Mouse (Mus musculus) testis, adult 2 months (tissue): ENCODE measurements at regions not wholly inside any gene's neighbourhood (a gene's known extent, or its start where the extent isn't known, plus 50 kb on each side); places are given as distances from the start of the nearest gene placed in this dataset.

Source experiments
- H3K27ac ChIP-seq: fragments of 200-500 bp; 2 replicates; pipeline ENCODE4 v1.5.1; 2012; ENCODE audit warnings: low read depth, low read length; ENCODE audit not compliant: control insufficient read depth, insufficient read depth
- H3K27me3 ChIP-seq: fragments of 200-500 bp; 2 replicates; pipeline ENCODE4 v1.6.1; 2012; ENCODE audit warnings: mild to moderate bottlenecking, low read length, moderate library complexity; ENCODE audit not compliant: control insufficient read depth, insufficient read depth
- H3K36me3 ChIP-seq: fragments of 200-500 bp; 2 replicates; pipeline ENCODE4 v1.6.1; 2012; ENCODE audit warnings: mild to moderate bottlenecking, low read length; ENCODE audit not compliant: control insufficient read depth, insufficient read depth
- H3K4me1 ChIP-seq: fragments of 200-500 bp; 2 replicates; pipeline ENCODE4 v1.6.1; 2012; ENCODE audit warnings: low read length; ENCODE audit not compliant: control insufficient read depth, insufficient read depth
- H3K4me3 ChIP-seq: fragments of 200-500 bp; 2 replicates; pipeline ENCODE4 v1.5.1; 2012; ENCODE audit warnings: low read depth, mild to moderate bottlenecking, low read length, moderate library complexity, mixed read lengths; ENCODE audit not compliant: control insufficient read depth
- CTCF ChIP-seq: fragments of 200-500 bp; IDR thresholded peaks from 2 replicates; pipeline ENCODE4 v1.5.1; 2012; ENCODE audit warnings: low read depth, mild to moderate bottlenecking, inconsistent platforms, low read length, moderate library complexity; ENCODE audit not compliant: control insufficient read depth, insufficient read depth, insufficient replicate concordance
- POLR2A ChIP-seq: fragments of 200-500 bp; IDR thresholded peaks from 2 replicates; pipeline ENCODE4 v1.6.1; 2012; ENCODE audit warnings: low read depth, mild to moderate bottlenecking, inconsistent platforms, low read length, moderate library complexity; ENCODE audit not compliant: control insufficient read depth

DNA sequence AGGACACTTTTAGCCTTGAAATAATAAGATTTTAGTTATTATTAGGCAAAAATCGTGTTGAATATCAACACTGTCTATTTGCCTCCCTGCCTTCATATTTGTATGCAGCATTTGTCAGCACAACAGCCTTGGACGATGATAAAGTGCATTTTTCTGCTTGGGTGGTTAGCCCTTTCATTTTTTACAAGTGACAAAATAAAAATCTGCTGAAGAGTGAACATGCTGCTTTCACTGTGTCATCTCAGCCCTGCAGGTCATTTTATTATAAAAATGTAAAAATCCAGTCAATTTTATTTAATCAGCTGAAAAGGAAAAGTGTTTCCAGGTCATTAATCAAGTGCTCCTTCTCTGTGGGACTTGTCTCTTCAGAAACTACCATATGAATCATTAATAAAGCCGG is 277.9 kb upstream of the Itga1 start:
- Histone ChIP-seq H3K36me3 (no peaks in the 10 kb centered on the region), H3K4me1 (no peaks in the 10 kb centered on the region), H3K27me3 (no peaks in the 10 kb centered on the region), H3K4me3 (no peak overlapping the region), H3K27ac (no peak overlapping the region)
- no peak for TF ChIP-seq CTCF
- TF ChIP-seq POLR2A, result no peak

DNA sequence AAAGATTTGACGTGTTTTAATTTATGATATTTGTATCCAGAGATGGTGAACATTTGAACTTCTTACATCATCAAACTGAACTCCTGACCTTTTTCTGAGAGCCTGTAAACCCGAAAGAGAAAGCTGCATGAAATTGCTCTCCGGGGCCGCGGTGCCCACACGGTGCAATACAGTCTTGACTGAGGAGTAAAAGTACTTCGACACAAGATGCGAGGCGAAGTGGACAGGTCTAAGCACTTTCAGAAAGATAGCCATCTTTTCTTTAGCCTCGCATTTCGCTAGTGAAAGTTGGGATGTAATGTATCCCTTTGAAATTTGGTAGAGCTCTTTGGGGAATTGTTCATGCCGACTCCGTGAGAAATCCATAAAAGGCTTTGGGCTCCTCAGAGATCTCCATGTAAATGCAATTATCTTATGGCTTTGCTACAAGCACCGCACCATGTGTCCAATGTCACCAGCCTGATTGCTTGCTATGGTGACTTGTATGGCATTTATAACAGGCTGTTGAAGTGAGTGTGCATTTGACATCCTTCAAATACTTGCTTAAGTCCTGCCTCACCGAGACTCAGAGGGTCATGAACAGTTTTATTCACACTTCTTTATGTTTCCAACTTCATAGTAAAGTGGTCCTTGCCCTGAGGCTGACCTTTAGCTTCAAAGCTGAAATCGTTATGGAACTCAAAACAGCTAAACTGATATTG is 274.6 kb upstream of the Itga1 start:
- Histone ChIP-seq H3K4me3 (no peak overlapping the region), H3K36me3 (no peaks in the 10 kb centered on the region), H3K4me1 (no peaks in the 10 kb centered on the region), H3K27me3 (no peaks in the 10 kb centered on the region), H3K27ac (no peak overlapping the region)
- TF ChIP-seq POLR2A, result no peak

- H3K4me3 ChIP-seq, result no peak overlapping the region
- no peak overlapping the region for H3K27ac ChIP-seq
- no peaks in the 10 kb centered on the region for H3K36me3 ChIP-seq
- TF ChIP-seq CTCF, result no peak
- no peak for TF ChIP-seq POLR2A
- no peaks in the 10 kb centered on the region for H3K27me3 ChIP-seq
- no peaks in the 10 kb centered on the region for H3K4me1 ChIP-seq
These were observed 259.7 kb upstream of the Itga1 start for GRCm38 (mm10) chr13:115361457-115361856.

- H3K27me3 ChIP-seq, result no peaks in the 10 kb centered on the region
- no peaks in the 10 kb centered on the region for H3K4me1 ChIP-seq
- H3K36me3 ChIP-seq, result no peaks in the 10 kb centered on the region
- TF ChIP-seq CTCF, result no peak
- no peak for TF ChIP-seq POLR2A
- H3K4me3 ChIP-seq, result peak overlapping the region; percentile 13; the same call in 1 of the 2 replicates
- no peak overlapping the region for H3K27ac ChIP-seq
These were observed 245.2 kb upstream of the Itga1 start for GRCm38 (mm10) chr13:115347022-115347398.

- Histone ChIP-seq H3K27me3 (no peaks in the 10 kb centered on the region), H3K4me1 (no peaks in the 10 kb centered on the region), H3K4me3 (peak overlapping the region; percentile 13; the same call in 1 of the 2 replicates), H3K36me3 (no peaks in the 10 kb centered on the region), H3K27ac (no peak overlapping the region)
- TF ChIP-seq POLR2A, result no peak
- no peak for TF ChIP-seq CTCF
These were observed 244.6 kb upstream of the Itga1 start for GRCm38 (mm10) chr13:115346115-115347021.

- no peaks in the 10 kb centered on the region for H3K36me3 ChIP-seq
- no peaks in the 10 kb centered on the region for H3K4me1 ChIP-seq
- no peak overlapping the region for H3K4me3 ChIP-seq
- TF ChIP-seq POLR2A (no peak), CTCF (no peak)
- H3K27ac ChIP-seq, result no peak overlapping the region
- H3K27me3 ChIP-seq, result no peaks in the 10 kb centered on the region
These were observed 227.5 kb upstream of the Itga1 start for GRCm38 (mm10) chr13:115329000-115329960.

- no peak for TF ChIP-seq POLR2A
- TF ChIP-seq CTCF, result no peak
- Histone ChIP-seq H3K27me3 (no peaks in the 10 kb centered on the region), H3K27ac (no peak overlapping the region), H3K4me1 (no peaks in the 10 kb centered on the region), H3K4me3 (no peak overlapping the region), H3K36me3 (no peaks in the 10 kb centered on the region)
These were observed 224.5 kb upstream of the Itga1 start for GRCm38 (mm10) chr13:115326294-115326693.
